Mouse (Mus musculus) C2C12 (cell line): Measurements from ENCODE around the gene 1810046K07Rik. TPM values are rescaled to one million over a fixed set of nuclear protein-coding genes. Genes with fewer than 3 reads are reported as not detected.

Experiments used
- H3K27me3 ChIP-seq: one replicate; pipeline ENCODE4 v1.6.1; 2011; ENCODE audit not compliant: control insufficient read depth, insufficient read depth, insufficient read length
- H3K36me3 ChIP-seq: one replicate; pipeline ENCODE4 v1.6.1; 2011; ENCODE audit not compliant: control insufficient read depth, insufficient read depth
- H3K4me3 ChIP-seq: one replicate; pipeline ENCODE4 v1.5.1; 2011; ENCODE audit warnings: mild to moderate bottlenecking, control low read depth; ENCODE audit not compliant: poor library complexity, insufficient read depth, severe bottlenecking
- H3K79me2 ChIP-seq: one replicate; pipeline ENCODE4 v1.6.1; 2011; ENCODE audit not compliant: control insufficient read depth, insufficient read depth
- H3K79me3 ChIP-seq: one replicate; pipeline ENCODE4 v1.6.1; 2011; ENCODE audit warnings: low read depth, control low read depth
- H3ac ChIP-seq: one replicate; pipeline ENCODE3; 2011; ENCODE audit warnings: low read depth; ENCODE audit not compliant: control insufficient read depth, insufficient read length
- CEBPB ChIP-seq: IDR thresholded peaks from one replicate; pipeline ENCODE4 v1.6.1; 2011; ENCODE audit warnings: low read depth, mild to moderate bottlenecking, control low read depth, moderate library complexity
- CTCF ChIP-seq: IDR thresholded peaks from one replicate; pipeline ENCODE4 v1.5.1; 2011; ENCODE audit not compliant: control insufficient read depth, insufficient read depth, insufficient read length
- FOSL1 ChIP-seq: IDR thresholded peaks from one replicate; pipeline ENCODE4 v1.8.0; 2011; ENCODE audit warnings: mild to moderate bottlenecking, low read length; ENCODE audit not compliant: poor library complexity, insufficient read depth, severe bottlenecking
- MAX ChIP-seq: IDR thresholded peaks from one replicate; pipeline ENCODE4 v1.6.1; 2011; ENCODE audit warnings: mild to moderate bottlenecking, control low read depth
- MYOD1 ChIP-seq: IDR thresholded peaks from one replicate; pipeline ENCODE4 v1.6.1; 2011; ENCODE audit warnings: low read depth; ENCODE audit not compliant: control insufficient read depth, insufficient read length
- MYOG ChIP-seq: IDR thresholded peaks from one replicate; pipeline ENCODE4 v1.6.1; 2011; ENCODE audit not compliant: control insufficient read depth, insufficient read length; ENCODE audit errors: extremely low read depth
- USF1 ChIP-seq: IDR thresholded peaks from one replicate; pipeline ENCODE4 v1.6.1; 2011; ENCODE audit warnings: low read depth, mild to moderate bottlenecking, control low read depth, moderate library complexity
- polyA plus RNA-seq: library from polyadenylated mRNA; unstranded; fragments of >200 nt; fragmentation: generic; extraction: Trizol; gene quantifications from one replicate; pipeline ENCODE4 v1.2.1, GENCODE M21; 2012; ENCODE audit warnings: missing spikeins

Gene 1810046K07Rik
- polyA plus RNA-seq, 1 experiment, result not detected

GRCm38 (mm10) chr9:51324406-51325065 is 4.2 kb downstream of the 1810046K07Rik start:
- TF ChIP-seq USF1, result no peak
- no peak for TF ChIP-seq MAX
- TF ChIP-seq FOSL1, result no peak
- no peak for TF ChIP-seq CTCF
- no peak for TF ChIP-seq CEBPB
- TF ChIP-seq MYOD1, result no peak
- TF ChIP-seq MYOG, result no peak
- Histone ChIP-seq H3K79me3 (no peaks in the 10 kb centered on the region), H3K4me3 (no peak overlapping the region), H3K36me3 (no peaks in the 10 kb centered on the region), H3K79me2 (no peaks in the 10 kb centered on the region), H3ac (no peak overlapping the region), H3K27me3 (peaks cover 7% of the 10 kb centered on the region)

DNA sequence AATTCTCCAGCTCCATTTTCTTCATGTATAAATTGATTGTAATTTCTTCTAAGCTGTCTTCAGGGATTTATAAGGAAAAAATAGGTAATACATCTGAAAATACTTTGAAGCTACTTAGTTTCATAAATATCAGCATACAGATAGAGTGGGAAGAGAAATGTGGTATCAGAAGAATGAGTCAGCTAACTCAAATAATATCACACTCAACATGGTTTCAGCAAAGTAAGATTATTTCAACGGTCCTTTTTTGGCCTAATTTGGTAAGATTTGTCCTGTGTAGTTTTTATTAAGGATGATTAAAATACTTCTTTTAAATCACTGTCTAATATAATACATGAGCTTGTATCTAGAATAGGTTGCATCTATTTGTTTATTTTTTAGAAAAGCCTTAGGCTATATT is 8.6 kb downstream of the 1810046K07Rik start:
- Histone ChIP-seq H3ac (no peak overlapping the region), H3K27me3 (peaks cover 22% of the 10 kb centered on the region), H3K79me3 (no peaks in the 10 kb centered on the region), H3K36me3 (no peaks in the 10 kb centered on the region), H3K4me3 (no peak overlapping the region), H3K79me2 (no peaks in the 10 kb centered on the region)
- TF ChIP-seq CTCF, result no peak
- no peak for TF ChIP-seq FOSL1
- no peak for TF ChIP-seq MYOD1
- TF ChIP-seq CEBPB, result no peak
- no peak for TF ChIP-seq USF1
- TF ChIP-seq MYOG, result no peak
- TF ChIP-seq MAX, result no peak

DNA sequence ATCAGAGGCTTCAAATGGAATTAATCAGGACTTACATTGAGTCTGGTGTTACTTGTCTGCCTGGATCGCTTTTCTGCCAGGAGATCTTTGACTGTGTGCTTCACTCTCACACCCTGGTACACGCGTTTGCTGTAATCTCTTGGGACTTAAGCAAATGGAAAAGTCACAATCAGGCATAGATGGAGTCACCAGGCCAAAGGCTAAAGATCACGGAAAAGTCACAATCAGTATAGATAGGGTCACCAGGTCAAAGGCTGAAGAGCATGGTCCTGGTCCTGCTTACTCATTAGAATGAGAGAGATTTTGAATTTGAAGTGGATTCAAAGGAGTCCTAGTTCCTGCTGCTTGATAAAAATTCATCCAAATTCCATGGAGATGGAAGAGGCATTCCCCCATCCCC is 10.5 kb downstream of the 1810046K07Rik start:
- Histone ChIP-seq H3K36me3 (no peaks in the 10 kb centered on the region), H3K4me3 (no peak overlapping the region), H3K79me2 (no peaks in the 10 kb centered on the region), H3K79me3 (no peaks in the 10 kb centered on the region), H3ac (no peak overlapping the region), H3K27me3 (peaks cover 22% of the 10 kb centered on the region)
- TF ChIP-seq MAX, result no peak
- no peak for TF ChIP-seq USF1
- TF ChIP-seq FOSL1, result no peak
- TF ChIP-seq MYOG, result no peak
- TF ChIP-seq CTCF, result no peak
- no peak for TF ChIP-seq MYOD1
- TF ChIP-seq CEBPB, result no peak

DNA sequence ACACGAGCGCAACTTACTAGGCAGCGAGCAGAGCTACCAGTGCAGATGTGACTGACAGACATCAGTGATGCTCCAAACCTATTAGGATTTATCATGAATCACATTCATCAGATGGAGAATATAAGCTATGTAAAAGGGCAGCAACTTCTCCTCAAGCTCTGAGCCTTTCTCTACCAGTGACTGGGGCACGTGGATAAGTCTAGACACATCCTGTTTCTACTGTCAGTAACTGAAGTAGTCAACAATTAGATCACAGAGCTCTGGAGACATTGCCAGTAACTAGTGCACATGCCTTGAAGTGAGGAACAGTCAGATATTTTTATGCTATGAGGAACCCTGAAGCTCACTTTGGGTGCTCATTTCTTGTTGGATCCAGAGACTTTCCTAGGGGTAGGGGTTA is 11.4 kb downstream of the 1810046K07Rik start:
- no peaks in the 10 kb centered on the region for H3K36me3 ChIP-seq
- no peaks in the 10 kb centered on the region for H3K79me3 ChIP-seq
- no peak for TF ChIP-seq FOSL1
- no peak for TF ChIP-seq MYOD1
- TF ChIP-seq MAX, result no peak
- no peak for TF ChIP-seq CTCF
- TF ChIP-seq CEBPB, result no peak
- TF ChIP-seq MYOG, result no peak
- TF ChIP-seq USF1, result no peak
- no peaks in the 10 kb centered on the region for H3K79me2 ChIP-seq
- no peak overlapping the region for H3K4me3 ChIP-seq
- no peak overlapping the region for H3ac ChIP-seq
- H3K27me3 ChIP-seq, result peaks cover 23% of the 10 kb centered on the region

DNA sequence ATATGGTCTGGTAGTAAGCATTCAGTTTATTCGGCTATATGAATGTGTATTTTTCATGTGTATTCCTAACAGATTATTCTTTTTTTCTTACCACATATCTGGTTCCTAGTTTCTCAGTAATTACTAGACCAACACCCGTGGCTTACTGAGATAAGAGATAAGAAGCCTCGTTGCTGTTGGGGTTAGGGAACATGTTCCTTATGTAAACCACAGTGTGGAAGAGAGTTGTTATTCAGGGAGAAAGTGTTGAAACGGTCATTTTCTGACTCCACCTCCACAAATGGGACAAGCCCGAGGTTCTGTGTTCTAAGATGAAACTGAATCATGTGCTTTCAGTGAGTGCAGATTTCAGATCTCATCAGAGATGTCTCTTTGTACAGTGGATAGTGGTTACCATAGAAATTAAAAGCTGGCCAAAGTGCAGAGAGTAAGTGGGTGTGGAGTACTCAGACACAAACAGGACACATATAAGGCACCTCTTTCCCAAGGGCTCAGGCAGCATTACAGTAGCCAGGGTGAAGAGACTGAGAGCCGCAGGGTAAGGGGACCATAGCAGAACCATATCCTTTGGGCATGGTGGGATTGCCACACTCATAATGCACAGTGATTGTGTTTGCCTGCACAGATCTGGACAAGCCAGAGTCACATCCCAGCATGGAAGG is 13.2 kb downstream of the 1810046K07Rik start:
- Histone ChIP-seq H3ac (no peak overlapping the region), H3K27me3 (peaks cover 25% of the 10 kb centered on the region)
- no peak for TF ChIP-seq FOSL1
- no peak for TF ChIP-seq MYOG
- TF ChIP-seq CTCF, result no peak
- no peak for TF ChIP-seq MAX
- no peak for TF ChIP-seq CEBPB
- TF ChIP-seq MYOD1, result no peak
- TF ChIP-seq USF1, result no peak

More for the DNA sequence above, 13.2 kb downstream of the 1810046K07Rik start:
- Histone ChIP-seq H3K79me3 (no peaks in the 10 kb centered on the region), H3K4me3 (no peak overlapping the region), H3K79me2 (no peaks in the 10 kb centered on the region), H3K36me3 (no peaks in the 10 kb centered on the region)
